Mouse (Mus musculus) megakaryocyte progenitor cell, adult 5-6 weeks (primary cell): ENCODE data around the gene Pank4. TPM values are rescaled to one million over a fixed set of nuclear protein-coding genes. Genes with fewer than 3 reads are reported as not detected.

Experiments
- ATAC-seq: replicated peaks from 2 replicates; pipeline ENCODE4 v1.8.0; 2016; ENCODE audit warnings: mild to moderate bottlenecking, moderate TSS enrichment, inconsistent platforms; ENCODE audit not compliant: poor library complexity
- total RNA-seq, 2 experiments: library from RNA; stranded (forward) in 1 of 2; stranded (reverse) in 1 of 2; fragments of 157-497, 149-512 nt in 1 of 2; fragments of 200-1000 nt in 1 of 2; gene quantifications; 2 replicates each; pipeline versions ENCODE4 v1.2.3 to v1.2.4; 2015 to 2017

Pank4 gene
- total RNA-seq, 2 experiments from 2014 or later: 24.8 to 43.9 TPM

- ATAC-seq: no peak
Measured at GRCm38 (mm10) chr4:155010870-155011269, 46.9 kb downstream of the Pank4 start.

GRCm38 (mm10) chr4:155011312-155012025 is 47.5 kb downstream of the Pank4 start:
- no peak for ATAC-seq

DNA sequence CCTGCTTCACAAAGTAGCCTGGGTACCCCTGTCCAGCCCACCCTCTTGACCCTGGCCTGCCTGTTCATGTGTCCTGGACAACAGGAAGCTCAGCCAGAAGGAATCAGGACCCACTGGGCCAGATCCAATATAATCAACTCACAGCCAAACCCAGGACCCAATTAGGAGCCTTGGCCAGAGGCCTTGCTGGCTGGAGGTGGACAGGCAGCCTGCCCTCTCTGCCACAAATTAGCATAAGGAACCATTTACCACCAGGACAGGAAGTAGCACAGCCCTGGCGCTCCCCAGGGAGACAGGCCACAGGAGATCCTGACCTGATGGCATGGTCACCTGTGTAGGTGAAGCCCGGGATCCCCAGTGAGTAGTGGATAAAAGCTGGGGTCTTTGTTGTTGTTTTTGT is 48.2 kb downstream of the Pank4 start:
- no peak for ATAC-seq

- ATAC-seq: peak; percentile 94
Measured at GRCm38 (mm10) chr4:155012788-155013187, 48.9 kb downstream of the Pank4 start.

- no peak for ATAC-seq
Measured at GRCm38 (mm10) chr4:155014244-155014643, 50.3 kb downstream of the Pank4 start.

DNA sequence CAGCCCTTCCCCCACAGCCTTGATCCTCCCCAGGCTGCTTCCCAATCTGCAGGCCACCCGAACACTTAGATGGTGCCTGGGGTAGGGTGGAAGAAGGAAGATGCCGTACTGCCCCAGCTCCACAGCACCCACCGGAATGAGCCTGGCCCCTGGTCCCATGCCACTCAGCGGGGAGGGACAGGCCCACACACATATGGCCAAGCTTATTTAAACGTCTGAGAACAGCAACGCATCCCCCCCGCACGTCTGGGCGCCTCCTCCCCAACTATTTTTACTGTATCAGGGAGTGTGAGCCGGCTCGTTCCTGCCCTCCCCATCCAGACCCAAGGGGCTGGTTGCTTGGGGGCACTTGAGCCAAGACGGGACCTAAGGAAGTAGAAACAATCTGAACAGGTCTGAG is 50.9 kb downstream of the Pank4 start:
- ATAC-seq: no peak

- no peak for ATAC-seq
Measured at GRCm38 (mm10) chr4:155015550-155015949, 51.6 kb downstream of the Pank4 start.

GRCm38 (mm10) chr4:155016807-155017206 is 52.9 kb downstream of the Pank4 start:
- ATAC-seq: no peak

DNA sequence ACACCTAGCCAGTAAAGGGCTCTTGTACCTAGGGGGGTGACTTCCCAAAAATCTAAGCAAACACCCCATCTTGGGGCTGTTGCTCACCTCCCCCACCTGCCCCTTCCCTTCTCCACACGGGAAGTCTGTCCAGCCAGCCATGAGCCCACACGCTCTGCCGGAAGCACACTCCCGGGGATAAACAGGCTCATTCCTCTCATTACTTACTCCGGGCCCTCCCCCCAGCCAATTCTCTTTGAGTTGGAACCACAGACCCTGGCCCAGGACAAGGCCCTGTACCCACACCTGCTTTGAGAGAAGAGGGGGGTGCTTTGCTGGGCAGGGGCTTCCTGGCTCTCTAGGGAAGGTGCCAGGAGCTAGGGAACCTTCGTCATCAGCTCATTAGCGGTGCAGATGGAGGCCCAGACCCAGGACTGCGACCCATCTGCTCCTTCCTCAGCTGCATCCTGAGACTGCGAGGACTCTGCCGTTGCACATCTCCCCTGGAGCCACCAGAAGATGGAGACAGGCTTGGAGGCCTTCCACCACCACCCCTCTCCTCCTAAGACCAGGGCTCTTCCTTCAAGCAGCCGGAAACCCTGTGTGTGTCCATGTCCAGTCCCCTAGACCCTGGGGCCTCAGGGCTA is 53.4 kb downstream of the Pank4 start:
- no peak for ATAC-seq

- no peak for ATAC-seq
Measured at GRCm38 (mm10) chr4:155018066-155018465, 54.1 kb downstream of the Pank4 start.

GRCm38 (mm10) chr4:155018601-155019335 is 54.8 kb downstream of the Pank4 start:
- ATAC-seq: peak; percentile 56

GRCm38 (mm10) chr4:155019336-155019847 is 55.5 kb downstream of the Pank4 start:
- ATAC-seq: no peak; the same call in 1 of the 2 replicates

- no peak for ATAC-seq
Measured at GRCm38 (mm10) chr4:155020141-155020540, 56.2 kb downstream of the Pank4 start.

GRCm38 (mm10) chr4:155020813-155021212 is 56.9 kb downstream of the Pank4 start:
- ATAC-seq: no peak

GRCm38 (mm10) chr4:155022228-155022855 is 58.4 kb downstream of the Pank4 start:
- no peak for ATAC-seq

- ATAC-seq: no peak
Measured at GRCm38 (mm10) chr4:155024170-155025010, 60.5 kb downstream of the Pank4 start.
